Mouse (Mus musculus) gonadal fat pad, adult 2 months (tissue): ENCODE measurements around the gene Gprc5a. TPM values are rescaled to one million over a fixed set of nuclear protein-coding genes. Genes with fewer than 3 reads are reported as not detected.

Source experiments
- DNase-seq: peaks from one replicate; pipeline ENCODE4 v3.0.0-alpha.2; 2012; ENCODE audit warnings: low read depth
- polyA plus RNA-seq: library from polyadenylated mRNA; depleted of rRNA; stranded (reverse); fragments of >200 nt; gene quantifications from 2 replicates; pipeline ENCODE4 v1.2.3, GENCODE M21; 2012

The Gprc5a gene
- polyA plus RNA-seq, 1 experiment = 2.8 TPM

- DNase-seq = no peak
Measured at GRCm38 (mm10) chr6:135070347-135070746, 4.9 kb downstream of the Gprc5a start.

- no peak for DNase-seq
Measured at GRCm38 (mm10) chr6:135074405-135074947, 9.0 kb downstream of the Gprc5a start.

GRCm38 (mm10) chr6:135076202-135076601 lies 10.8 kb downstream of the Gprc5a start:
- DNase-seq = no peak

- no peak for DNase-seq
Measured at GRCm38 (mm10) chr6:135078420-135078819, 13.0 kb downstream of the Gprc5a start.

GRCm38 (mm10) chr6:135083991-135084502 lies 18.6 kb downstream of the Gprc5a start:
- DNase-seq = no peak

GRCm38 (mm10) chr6:135085703-135086102 lies 20.3 kb downstream of the Gprc5a start:
- DNase-seq = no peak

- no peak for DNase-seq
Measured at GRCm38 (mm10) chr6:135087721-135088451, 22.4 kb downstream of the Gprc5a start.

GRCm38 (mm10) chr6:135089786-135090185 lies 24.3 kb downstream of the Gprc5a start:
- no peak for DNase-seq

GRCm38 (mm10) chr6:135090661-135091060 lies 25.2 kb downstream of the Gprc5a start:
- DNase-seq = peak; percentile 67

GRCm38 (mm10) chr6:135092798-135093470 lies 27.5 kb downstream of the Gprc5a start:
- DNase-seq = no peak

GRCm38 (mm10) chr6:135100787-135101472 lies 35.5 kb downstream of the Gprc5a start:
- DNase-seq = no peak

GRCm38 (mm10) chr6:135102736-135103303 lies 37.4 kb downstream of the Gprc5a start:
- no peak for DNase-seq

GRCm38 (mm10) chr6:135107014-135107413 lies 41.6 kb downstream of the Gprc5a start:
- DNase-seq = no peak

- DNase-seq = no peak
Measured at GRCm38 (mm10) chr6:135112411-135113113, 47.1 kb downstream of the Gprc5a start.

- no peak for DNase-seq
Measured at GRCm38 (mm10) chr6:135113114-135113436, 47.6 kb downstream of the Gprc5a start.

GRCm38 (mm10) chr6:135116479-135116878 lies 51.0 kb downstream of the Gprc5a start:
- no peak for DNase-seq

GRCm38 (mm10) chr6:135118183-135118582 lies 52.7 kb downstream of the Gprc5a start, which contains the start of gene Gprc5d:
TSS of gene Gprc5d (minus strand) at chr6:135118283.
- no peak for DNase-seq

GRCm38 (mm10) chr6:135124755-135125380 lies 59.4 kb downstream of the Gprc5a start:
- DNase-seq = no peak

GRCm38 (mm10) chr6:135133086-135133485 lies 67.6 kb downstream of the Gprc5a start:
- no peak for DNase-seq

- DNase-seq = no peak
Measured at GRCm38 (mm10) chr6:135133486-135133885, 68.0 kb downstream of the Gprc5a start.
